Mouse (Mus musculus) R1 (cell line): Measurements from ENCODE around the gene Igfals.
A peak's percentile ranks its signal among the peaks of the same experiment; 100 is the strongest.

Experiments
- DNase-seq: peaks from one replicate; pipeline ENCODE4 v3.0.0-alpha.2; 2018; ENCODE audit warnings: low read depth, low spot score

Gene Igfals

DNA sequence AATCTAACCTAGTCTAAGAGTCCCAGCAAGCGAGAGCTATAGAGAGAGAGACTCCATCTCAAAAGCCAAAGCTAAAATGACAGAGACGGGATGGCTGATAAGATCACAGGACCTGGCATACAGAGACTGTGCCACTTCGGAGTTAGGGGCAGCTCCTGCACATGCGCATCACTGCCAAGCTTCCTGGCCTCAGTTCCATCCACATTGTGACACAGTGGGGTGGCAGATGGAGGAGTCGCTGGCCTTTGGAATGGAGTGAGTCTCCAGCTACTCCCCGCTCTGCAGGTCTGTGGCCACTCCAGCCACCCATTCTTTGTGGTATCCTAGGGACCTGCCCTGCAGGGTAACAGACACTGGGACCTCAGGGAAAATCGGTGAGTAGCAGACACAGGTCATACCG is at the start of gene Igfals:
Gene Igfals (plus strand): TSS at position 222 of the 400 bp plus-strand sequence.
- DNase-seq, result no peak

DNA sequence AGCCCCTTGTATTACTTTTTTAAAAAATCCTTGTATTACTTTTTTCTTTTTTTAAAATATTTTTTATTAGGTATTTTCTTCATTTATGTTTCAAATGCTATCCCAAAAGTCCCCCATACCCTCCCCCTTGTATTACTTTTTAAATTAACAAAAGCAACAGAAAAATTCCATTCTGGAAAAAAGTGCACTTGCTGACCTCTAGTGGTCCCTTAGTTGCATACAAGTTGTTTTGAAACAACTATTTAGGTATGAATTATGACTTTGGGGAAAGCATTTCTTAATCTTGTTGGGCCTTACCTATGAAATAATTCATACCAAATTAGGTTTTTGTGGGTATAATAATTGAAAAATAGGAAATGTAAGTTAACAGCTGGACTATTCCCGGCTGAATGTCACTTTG is 48.3 kb upstream of the Igfals start:
- DNase-seq, result no peak

GRCm38 (mm10) chr17:24818172-24818571 is 47.6 kb upstream of the Igfals start:
- no peak for DNase-seq

GRCm38 (mm10) chr17:24819469-24819868 is 46.3 kb upstream of the Igfals start:
- DNase-seq, result no peak

- DNase-seq, result no peak
Measured at GRCm38 (mm10) chr17:24821351-24822280, 44.2 kb upstream of the Igfals start.

DNA sequence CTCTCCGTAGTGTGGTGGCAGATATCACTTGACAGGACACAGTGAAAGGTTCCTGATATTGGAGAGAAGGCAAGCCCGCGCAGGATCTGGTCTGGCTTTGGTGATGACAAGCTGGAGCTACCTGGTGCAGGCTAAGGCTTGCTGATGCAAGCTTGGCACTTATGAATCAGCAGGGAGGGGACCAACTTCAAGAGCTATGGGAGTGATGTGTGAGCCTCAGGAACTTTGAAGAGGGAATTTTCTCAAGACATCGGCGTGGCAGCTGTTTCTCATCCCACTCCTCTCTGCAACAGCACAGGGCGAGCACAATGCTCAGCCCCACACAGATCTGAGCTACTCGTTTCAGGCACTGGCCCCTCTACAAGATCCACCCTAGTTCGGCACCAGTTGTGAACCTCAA is 26.0 kb upstream of the Igfals start, which contains the start of gene Hagh:
Gene Hagh (plus strand): TSS at position 302 of the 400 bp plus-strand sequence.
- DNase-seq, result no peak

GRCm38 (mm10) chr17:24840341-24840740 is 25.5 kb upstream of the Igfals start:
- no peak for DNase-seq

DNA sequence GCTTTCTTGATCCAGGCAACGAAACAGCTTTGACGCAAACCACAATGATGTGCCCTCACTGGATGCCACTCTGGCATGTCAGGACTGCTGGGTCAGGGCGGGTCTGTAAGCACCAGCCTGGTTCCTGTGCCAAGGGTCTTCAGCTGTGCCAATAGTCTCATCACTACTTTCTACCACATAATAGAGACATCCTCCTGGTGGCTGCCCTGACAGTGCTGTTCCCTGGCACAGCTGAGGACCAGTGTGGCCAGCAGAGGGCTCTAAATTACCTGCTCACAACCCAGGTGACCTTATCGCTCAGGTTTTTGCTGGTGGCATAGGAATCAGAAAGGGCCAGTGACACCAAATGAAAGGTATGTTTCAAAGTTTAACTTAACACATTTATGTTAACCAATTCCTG is 24.7 kb upstream of the Igfals start:
- DNase-seq, result peak; percentile 25

- DNase-seq, result no peak
Measured at GRCm38 (mm10) chr17:24842631-24843030, 23.2 kb upstream of the Igfals start.

DNA sequence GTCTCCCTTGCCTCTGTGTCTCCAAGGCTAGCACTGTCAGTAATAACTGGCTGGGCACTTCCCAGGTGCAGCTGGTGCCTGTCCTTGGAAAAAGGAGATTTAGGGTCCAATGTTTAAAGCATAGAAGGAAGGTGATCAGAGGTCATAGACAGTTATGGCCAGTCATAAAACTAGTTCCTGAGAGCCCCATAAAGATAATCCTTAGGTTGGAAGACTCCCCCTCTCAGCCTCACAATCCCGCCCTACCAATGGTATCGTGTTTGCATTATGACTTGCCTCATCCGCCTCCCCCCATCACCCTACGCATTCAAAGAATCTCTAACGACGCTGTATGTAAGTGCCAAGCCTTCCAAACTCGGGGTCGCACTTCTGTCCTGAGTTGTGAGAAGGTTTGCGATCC is 21.3 kb upstream of the Igfals start:
- no peak for DNase-seq

- no peak for DNase-seq
Measured at GRCm38 (mm10) chr17:24847386-24847785, 18.4 kb upstream of the Igfals start.

- no peak for DNase-seq
Measured at GRCm38 (mm10) chr17:24848600-24849031, 17.2 kb upstream of the Igfals start.

GRCm38 (mm10) chr17:24849733-24850064 is 16.1 kb upstream of the Igfals start:
- no peak for DNase-seq

GRCm38 (mm10) chr17:24850065-24850772 is 15.6 kb upstream of the Igfals start, which contains the start of gene Fahd1:
TSS of gene Fahd1 (minus strand) at chr17:24850364.
- peak; percentile 100 for DNase-seq

GRCm38 (mm10) chr17:24850773-24851127 is 15.0 kb upstream of the Igfals start:
- no peak for DNase-seq

- DNase-seq, result no peak
Measured at GRCm38 (mm10) chr17:24851381-24852125, 14.2 kb upstream of the Igfals start.

GRCm38 (mm10) chr17:24855838-24856464 is 9.8 kb upstream of the Igfals start:
- no peak for DNase-seq

- no peak for DNase-seq
Measured at GRCm38 (mm10) chr17:24856589-24856988, 9.2 kb upstream of the Igfals start.

GRCm38 (mm10) chr17:24857831-24858470 is 7.8 kb upstream of the Igfals start:
- DNase-seq, result no peak

DNA sequence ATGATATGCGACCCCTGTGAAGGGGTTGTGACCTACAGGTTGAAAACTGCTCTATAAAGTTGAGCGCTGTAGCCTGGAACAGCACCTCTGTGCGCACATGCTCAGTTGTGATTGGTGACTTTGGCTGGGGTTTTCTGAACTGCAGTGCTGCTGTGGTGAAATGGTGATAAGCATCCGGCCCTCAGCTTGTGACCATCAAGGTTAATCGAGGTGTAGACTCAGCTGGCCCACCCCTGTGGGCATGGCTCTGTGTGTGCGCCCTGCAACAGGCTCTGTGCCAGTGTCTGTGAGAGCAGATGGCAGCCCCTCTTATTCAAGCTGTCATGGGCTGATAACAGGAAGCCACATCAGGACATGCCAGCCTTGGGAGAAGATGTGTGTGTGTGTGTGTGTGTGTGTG is 6.8 kb upstream of the Igfals start:
- no peak for DNase-seq

DNA sequence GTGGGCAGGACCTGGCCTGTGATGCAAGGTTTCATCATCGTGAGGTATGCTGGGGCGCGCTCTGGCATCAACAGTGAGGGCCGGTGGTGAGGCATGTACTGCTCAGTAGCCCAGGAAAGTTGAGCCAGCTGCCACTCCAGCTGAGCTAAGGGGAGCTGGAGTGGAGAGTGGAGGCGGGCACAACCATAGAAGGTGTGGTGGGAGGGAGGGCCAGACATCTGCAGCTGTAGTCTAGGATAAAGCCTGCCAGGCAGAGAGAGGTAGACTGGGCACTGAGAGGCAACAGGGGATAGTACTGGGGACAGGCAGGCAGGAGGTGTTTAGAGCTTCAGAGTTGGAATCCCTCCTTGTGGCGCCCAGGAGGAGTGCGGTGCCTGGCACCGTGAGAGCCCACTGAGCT is 5.7 kb upstream of the Igfals start:
- no peak for DNase-seq
